Mouse (Mus musculus) R1 (cell line): ENCODE data around the gene Il12rb1.

Experiments
- DNase-seq: peaks from one replicate; pipeline ENCODE4 v3.0.0-alpha.2; 2018; ENCODE audit warnings: low read depth, low spot score

Il12rb1 gene

DNA sequence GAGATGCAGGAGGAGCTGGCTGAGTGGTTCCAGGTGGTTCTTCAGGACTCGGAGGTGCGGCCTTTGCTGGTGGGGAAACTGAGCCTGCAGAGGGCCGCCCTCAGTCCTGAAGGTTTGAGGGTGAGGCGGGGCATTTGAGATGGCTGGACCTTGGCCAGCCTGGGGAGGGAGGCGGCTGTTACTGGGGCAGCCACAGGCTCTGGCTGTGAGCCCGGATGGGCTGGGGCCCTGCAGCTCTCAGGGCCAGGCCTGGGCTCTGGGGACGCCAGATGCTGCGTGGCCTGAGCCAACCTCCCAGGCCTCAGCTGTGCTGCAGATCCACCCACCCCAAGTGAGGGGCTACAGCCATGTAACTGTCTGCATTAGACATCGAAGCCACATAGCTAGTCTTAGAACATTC lies 34.4 kb upstream of the Il12rb1 start:
- DNase-seq = no peak

DNA sequence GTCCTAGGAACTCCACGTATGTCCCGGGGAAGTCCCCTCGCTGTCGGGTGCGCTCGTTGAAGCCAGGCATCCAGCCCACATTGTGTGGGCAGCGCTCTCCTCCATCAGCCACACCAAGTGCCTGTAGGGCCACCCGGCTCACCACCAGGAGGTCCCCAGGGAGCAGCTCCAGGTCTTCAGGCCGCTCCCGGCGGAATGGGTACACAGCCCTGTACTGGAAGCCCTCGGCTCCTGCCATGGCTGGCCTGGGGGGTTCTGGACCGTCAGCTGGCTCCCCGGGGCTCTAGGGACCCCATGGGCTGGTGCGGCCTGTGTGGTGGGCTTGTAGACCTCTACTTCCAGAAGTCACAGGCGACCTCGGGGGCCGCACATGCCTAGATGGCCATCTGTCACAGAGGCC lies 33.5 kb upstream of the Il12rb1 start:
- no peak for DNase-seq

DNA sequence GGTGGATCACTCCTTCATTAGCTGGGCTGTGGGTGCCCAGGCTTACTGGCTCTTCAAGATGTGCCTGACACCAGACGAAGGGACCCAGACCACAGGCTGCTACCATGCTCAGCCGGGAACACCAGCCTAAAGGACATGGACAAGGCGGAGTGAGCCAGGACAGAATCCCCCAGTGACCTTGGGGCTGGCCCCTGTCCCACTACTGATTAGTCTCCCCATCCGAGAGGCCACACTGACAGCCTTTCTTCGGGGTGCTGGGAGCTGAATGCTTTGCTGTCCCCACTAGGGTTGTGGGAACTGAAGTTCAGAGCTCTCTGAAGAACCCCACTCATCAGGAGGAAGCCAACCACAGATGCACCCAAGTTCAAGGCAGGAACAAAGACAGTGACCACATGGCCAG lies 33.0 kb upstream of the Il12rb1 start:
- DNase-seq = no peak

DNA sequence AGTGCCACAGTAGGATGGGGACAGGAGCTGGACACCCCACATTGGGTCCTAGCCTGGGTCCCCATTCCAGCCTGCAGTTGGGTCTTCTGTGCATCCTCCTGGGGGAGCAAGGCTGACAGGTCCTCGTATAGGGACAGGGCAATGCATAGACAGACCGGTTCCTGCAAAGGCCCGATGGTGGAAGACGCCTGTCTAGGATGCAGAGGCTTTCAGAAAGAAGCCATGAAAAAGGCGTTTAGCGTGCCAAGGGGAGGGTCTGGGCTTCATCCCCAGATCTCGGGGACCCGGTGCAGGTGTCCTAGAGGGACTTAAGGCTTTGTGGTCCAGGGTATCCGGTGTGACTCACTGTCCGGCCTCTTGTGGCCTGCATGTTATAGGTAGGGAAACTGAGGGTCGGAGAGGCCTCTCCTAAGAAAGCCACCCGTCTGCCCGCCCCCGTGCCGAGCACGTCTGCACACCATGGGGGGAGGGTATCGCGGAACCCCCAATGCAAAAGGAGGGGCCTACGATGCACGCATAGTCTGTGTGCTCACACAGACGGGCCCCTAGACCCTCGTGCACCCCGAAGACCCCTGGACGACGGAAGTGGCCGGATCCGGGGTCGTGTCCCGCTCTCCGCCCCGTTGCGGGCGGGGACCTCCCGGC lies 32.3 kb upstream of the Il12rb1 start:
- DNase-seq = no peak

DNA sequence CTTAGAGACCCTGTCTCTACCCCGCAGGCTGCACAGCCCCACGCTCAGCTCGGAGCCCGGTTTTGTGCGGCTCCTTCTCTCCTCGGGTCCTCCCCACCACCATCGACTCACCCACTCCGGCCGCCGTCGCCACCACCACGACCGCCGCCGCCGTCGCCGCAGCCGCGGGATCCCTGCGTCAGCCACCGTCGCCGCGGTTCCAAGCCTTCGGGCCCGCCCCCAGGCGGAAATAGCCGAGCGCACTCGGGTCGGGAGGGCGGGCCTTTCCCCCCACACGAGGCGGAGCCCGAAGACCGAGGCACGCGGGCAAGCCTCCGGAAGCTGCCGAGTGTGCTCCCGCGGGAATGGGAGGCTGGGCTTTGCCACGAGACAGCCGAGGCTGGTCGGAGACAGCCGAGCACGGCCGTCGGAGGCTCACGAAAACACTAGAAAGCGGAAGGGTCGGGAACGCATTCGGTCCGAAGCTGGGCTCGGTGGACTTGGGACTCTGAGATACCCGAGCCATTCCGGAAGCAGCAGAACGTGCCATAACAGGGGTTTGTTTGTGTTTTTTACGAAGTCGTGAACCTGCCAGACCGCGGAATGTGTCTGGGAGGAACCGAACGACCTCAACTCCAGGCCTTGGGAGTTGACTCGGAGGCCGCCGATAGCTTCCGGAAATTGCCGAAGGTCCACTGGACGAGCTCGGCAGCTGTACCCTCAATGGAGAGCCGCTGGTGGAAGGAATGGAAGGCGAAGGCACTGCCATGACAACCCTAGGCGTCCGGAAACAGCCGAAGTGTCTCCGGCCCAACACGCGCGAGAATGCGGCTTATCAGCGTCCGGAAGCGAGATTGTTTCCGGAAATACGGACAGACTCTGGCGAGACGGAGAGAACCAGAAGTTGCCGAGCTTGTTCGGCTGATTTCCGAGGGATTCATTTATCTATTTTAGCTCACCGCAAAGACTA lies 31.5 kb upstream of the Il12rb1 start, which contains the start of gene Pik3r2:
TSS of gene Pik3r2 (minus strand) at position 218 of the 949 bp plus-strand sequence.
- DNase-seq = peak; percentile 96

DNA sequence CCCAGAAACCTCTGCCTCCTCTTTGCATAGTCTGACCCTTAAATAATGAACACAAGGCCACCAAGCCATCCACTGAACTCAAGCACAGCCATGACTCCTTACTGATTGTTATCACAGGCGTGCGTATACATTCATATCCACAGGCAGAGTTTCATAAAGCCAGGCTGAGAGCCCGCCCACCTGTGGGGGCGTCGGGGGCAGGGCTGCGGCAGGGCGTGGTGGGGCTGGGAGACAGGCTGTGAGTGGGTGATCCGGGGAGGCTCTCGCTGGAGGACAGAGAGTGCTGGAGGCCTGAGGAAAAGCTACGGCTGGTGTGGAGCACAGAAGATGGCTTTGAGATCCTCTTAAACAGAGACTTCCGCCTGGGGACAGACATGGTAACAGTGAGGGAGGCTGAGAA lies 28.2 kb upstream of the Il12rb1 start:
- DNase-seq = no peak

DNA sequence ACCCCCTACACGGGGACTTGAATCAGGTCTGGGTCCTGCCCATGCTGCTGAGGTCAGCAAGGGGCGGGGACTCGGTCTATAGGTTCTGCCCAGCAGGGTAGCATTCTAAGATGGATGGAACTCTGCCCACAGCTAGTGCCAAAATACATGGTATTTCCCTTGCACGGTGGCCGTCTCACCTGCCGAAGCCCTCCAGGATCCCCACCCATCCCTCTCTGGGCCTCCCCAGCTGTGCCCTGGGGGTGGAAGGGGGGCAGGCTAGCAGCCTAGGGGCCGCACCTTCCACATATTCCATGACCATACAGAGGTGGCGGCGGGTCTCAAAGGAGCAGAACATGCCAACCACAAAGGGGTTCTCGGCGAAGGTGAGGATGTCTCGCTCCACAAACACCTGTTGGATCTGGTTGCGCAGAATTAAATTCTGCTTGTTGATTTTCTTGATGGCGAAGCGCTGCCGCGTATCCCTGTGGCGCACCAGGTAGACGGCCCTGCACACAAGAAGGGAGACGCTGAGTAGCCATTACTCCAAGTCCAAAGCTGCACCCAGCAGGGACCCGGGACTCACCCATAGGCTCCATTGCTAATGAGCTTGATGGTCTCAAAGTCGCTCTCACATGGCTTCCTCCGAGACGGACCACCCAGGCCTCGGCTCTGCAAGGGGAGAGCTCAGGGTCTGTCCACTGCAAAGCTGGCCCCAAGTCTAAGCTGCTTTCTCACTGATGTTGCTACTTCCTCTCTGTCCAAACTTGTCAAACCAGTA lies 21.8 kb upstream of the Il12rb1 start:
- DNase-seq = no peak

DNA sequence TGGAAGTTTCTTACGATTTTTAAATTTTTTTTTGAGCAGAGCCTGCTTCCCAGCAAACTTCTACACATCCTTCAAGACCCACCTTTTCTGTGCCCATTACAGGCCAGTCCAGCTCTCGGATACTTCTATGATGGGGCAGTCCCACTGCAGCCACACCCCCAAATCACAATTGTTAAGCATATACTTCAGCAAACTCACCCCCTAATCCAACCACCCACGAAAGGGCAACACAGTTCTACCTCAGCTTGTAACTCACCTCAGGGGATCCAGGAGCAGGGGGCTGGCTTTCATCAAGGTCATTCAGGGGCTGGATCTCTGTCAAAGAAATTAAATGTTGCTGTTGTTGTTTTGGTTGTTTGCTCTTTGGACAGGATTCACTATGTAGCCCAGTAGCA lies 21.2 kb upstream of the Il12rb1 start:
- no peak for DNase-seq

DNA sequence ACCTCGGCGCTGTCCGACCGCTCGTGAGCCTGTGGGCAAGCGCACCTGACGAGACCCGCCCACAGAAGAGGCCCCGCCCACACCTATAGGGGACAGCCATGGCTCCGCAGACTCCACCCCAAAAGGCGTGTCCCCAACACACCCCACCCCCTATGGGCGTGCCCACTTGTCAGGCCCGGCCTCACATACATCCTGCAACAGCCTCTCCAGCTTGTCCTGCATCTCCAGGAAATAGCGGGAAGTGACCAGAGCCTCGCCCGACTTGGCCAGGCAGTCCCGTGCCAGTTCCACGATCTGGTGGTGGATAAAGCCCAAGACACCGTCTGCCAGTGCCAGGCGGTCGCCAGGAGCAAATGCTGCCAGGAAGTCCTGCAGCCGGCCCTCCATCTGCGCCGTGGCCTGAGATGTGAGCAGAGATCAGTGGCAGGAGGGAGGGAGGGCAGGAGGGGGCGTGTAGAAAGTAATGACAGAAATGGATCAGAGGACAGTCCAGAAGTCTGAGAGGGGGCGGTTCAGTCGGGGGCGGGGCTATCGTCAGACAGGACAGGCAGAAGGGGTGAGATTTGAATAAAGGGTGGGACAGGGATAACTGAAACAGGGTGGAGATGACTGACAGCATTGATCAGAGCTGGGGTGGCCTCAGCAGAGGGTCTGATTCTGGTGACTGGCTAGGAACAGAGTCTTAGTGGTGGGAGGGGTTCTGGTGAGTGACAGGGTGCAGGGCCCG lies 20.1 kb upstream of the Il12rb1 start:
- peak; percentile 92 for DNase-seq

DNA sequence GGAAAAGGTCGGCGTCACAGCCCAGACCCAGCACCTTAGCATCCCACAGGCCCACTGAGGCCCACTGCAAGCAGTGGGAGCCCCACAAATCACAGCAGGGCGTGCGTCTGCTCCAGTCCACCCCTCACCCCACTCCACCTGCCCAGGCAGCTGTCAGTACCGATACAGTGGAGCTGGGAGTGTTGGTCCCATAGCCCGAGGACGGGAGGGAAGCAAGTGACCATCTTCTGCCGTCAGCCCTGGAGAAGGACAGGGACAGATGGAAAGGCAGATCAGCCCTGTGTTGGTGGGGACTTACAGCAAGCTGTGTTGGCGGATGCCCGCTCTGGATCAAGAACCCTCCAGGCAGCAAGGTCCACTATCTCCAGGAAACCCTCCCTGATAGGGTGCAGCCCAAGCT lies 19.2 kb upstream of the Il12rb1 start:
- DNase-seq = no peak

DNA sequence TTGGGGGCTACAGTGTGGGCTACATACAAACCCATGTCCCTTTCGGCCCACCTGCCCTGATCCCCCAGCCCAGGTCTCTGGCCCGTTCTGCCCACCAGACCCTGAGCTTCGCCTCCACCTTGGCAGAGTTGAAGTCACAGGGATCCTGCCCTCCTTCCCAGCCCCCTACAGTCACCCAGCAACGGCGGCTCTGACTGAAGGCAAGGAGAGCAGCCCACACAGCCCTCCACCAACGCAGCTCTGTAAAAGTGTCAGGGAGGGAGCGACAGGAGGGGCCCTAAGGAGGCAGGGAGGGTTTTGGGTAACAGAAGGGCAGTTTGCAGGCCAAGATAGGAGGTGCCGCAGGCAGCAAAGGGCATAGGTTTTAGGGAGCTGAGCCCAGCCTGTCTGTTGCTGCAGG lies 17.4 kb upstream of the Il12rb1 start:
- no peak for DNase-seq

DNA sequence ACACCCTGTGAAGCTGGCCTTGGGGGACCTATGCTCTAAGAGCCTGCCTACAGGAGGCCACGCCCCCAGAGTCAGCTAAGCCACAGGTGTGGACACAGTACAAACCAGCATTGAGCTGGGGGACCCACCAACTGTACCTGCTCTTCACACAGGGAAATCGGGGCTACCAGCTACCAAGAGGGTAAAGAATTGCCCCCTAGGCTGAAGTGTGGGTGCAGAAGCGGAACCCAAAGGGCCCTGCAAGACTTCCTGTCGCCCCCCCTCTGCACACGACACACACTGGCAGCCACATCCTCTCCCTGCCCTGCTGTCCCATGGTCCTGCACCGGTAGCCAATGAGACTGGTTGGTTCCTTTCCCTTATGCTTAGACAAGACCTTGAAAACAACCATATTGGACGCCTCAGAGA lies 17.0 kb upstream of the Il12rb1 start:
- DNase-seq = no peak

DNA sequence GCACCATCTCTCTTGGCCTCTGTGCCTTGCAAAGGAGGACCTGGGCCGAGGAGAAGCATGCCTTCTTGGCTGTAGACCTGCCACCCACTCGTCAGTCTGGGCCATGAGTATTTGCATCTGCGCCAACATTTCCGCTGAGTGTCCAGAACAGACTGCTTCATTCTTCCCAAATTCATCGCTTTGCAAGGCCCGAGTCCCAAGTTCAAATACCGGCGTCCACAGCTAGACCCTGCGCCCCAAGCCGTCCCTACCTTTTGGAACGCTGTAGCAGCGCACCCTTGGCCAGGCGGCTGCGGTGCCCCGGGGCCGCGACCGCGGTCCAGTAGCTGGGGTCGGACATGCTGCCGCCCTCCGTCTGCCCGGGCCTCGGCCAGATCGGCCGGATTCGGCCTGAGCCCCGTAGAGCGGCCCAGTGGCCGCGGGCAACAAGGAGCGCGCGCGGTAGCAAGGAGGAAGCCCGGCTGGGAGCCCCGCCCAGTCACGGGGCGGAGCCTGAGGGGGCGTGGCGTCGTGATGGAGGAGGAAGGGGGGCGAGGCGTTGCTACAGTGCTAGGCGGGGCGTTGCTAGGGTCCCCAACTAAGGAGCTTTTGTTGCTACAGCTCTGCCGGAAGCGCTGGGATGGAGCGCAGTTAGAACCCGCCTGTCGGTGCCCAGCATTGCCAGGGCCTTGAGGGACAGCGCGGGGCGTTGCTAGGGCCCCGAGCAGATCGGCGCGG lies 16.1 kb upstream of the Il12rb1 start:
- peak; percentile 97 for DNase-seq

DNA sequence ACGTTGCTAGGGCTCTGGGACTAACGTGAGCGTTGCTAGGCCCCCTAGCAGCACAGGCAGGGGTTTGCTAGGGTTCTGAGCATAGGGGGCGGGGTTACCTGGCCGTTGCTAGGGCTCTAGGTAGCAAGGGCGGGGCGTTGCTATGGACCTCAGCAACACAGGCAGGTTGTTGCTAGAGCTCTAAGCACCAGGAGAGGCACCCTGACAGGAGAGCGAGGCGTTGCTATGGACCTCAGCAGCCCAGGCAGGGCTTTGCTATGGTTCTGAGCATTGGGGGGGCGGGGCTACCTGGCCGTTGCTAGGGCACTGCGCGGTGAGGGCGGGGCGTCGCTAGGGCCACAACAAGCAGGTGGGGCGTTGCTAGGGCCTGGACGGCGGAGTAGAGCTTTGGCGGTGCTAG lies 15.5 kb upstream of the Il12rb1 start:
- peak; percentile 99 for DNase-seq

DNA sequence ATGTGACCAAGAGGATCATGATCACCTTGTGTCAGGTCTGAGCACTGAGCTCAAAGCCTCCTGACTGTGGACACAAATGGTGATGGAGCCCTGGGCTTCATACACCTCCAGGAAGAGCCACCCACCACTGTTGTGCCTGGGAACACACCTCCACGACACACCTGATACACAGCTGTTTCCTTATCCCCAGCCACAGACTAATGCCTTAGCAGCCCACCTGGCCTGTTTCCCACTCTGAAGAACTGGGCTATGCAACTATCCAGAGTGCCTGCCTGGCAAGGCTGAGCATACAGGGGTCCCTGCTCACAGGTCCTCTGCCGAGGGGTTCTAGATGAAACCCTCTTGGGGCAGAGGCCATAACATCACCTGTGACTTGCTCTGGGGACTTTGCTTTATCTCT lies 14.0 kb upstream of the Il12rb1 start:
- no peak for DNase-seq

DNA sequence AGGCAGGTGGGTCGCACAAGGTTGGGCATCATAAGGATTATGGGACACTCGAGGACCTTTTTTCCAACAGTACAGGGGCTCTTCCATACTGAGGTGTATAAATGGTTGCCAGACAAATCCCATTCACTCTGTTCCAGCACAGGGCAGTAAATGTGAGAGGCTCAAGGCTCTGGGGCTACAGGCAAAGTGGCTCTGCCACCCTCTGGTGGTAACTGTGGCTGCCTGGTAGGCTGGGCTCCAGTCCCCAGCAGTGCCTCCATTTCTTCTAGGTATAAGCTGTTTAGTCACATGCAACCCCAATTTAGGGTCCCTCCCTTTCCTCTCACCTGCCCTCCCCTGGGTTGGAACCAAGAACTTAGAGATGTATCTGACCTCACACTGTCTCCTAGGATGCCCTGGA lies 12.9 kb upstream of the Il12rb1 start:
- no peak for DNase-seq

DNA sequence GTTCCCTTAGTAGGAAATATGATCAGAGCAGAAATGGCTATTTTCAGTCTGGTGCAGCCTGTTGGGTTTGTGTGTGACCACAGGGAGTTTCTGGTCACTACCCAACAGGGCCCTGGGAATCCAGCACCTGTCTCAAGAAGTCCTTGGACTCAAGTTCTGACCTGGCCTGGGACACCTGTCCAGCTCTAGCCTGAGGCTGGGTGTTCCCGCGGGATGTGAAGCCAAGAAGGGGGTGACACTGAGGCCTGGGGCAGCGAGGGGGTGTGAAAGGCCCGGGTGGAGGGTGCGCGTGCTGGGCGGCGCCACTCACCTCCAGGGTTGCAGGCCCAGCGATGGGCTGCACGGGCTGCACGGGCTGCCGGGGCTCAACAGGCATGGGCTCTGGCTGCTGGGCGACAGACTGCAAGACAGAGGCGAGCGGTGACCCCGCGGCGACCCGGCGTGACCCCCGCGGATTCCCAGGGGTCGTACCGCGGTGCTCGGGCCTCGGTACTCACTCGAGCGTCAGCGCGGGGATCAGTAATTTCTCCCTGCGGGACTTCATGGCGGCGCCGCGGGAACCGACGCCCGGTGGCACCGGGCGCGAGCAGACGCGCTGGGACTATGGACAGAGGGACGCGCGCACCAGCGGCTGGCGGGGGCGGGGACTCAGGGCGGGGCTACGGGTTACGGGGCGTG lies 11.7 kb upstream of the Il12rb1 start:
- peak; percentile 31 for DNase-seq

DNA sequence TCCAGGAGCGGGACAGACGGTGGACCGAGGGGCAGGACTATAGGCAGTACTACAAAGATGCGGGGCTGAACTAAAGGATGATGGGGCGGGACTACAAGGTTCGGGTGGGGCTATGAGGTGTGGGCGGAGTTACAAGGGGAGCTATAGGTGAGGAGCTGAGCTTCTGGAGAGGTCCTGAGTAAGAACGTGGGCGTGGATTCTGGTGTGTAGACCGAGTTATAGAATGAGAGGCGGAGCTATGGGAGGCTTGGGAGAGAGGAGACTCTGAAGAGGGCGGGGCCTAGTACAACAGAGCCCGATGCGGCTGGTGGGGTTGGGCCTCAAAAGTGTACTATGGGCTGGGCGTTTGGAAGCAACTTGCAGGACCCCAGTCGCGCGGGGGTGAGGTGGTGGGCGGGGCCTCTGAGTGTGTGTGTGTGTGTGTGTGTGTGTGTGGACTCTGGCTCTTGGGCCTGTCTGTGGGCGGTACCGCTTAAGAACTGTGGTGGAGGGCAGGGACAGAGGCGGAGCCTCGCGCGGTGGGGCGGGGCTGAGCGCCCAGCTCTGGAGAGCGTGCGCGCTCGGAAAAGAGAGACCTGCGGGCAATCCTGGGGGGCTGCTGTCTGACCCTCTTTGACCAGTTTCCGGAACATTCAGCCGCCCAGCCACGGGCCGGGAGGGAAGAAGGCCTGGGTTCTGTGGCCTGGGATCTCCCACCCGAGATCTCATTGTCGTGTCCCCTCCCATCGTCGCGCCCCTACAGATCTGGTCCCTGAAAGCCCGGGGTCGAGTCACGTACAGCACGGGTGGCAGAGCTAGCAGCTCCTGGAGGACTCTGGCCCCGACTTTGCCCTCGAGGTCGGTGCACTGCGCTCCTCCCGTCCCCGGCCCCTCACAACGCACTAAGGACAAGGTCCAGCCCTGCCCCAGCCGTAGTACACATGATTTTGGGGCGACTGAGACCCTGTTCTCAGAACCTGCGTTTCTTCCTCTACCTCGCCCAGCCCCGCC lies 10.9 kb upstream of the Il12rb1 start:
- peak; percentile 100 for DNase-seq

DNA sequence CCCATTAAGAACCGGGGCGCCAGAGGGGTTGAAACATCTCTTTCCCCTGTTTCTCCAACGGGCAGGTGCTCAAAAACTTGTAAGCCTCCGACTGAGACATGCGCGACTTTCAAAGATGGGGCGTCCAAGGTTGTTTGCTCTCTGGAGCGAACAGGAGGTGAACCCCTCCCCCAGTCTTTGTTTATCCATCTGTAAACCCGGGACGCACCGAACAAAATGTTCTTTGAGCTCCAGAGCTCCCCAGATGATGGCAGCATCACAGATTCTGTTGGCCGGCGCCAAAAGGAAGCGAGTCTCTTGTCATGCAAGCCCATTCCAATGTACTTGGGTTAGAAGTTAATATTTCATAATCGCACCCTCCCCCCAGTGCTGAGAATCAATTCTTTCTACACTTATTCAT lies 10.0 kb upstream of the Il12rb1 start:
- DNase-seq = no peak
